Comparison of ENCODE assay signal across 23 mouse cellular contexts in genomic region chr5:35306692-35307091, GRCm38 (mm10). TPM values are rescaled to one million over a fixed set of nuclear protein-coding genes. Genes with fewer than 3 reads are reported as not detected.
DNase-seq lines count a peak whose midpoint lies in the region; ATAC-seq and TF ChIP-seq lines count a peak whose summit lies in the region.
"Had no signal": no experiment of that assay in that cellular context is flagged by ENCODE, and none has a peak within 500 bp of the region (broad histone marks: within the 10 kb centered on the region; RNA-seq: fewer than 3 reads in every experiment).

No protein-coding gene starts in this region.

- H3K27ac ChIP-seq in embryonic facial prominence, embryonic 13.5 days: no peak overlapping the region
- H3K27ac ChIP-seq in embryonic facial prominence, embryonic 10.5 days (replicated peaks): no peak overlapping the region
- H3K27ac ChIP-seq in midbrain, embryonic 11.5 days (ENCODE audit: low read depth, low read length): no peak overlapping the region
- no peak overlapping the region for H3K27ac ChIP-seq in midbrain, embryonic 13.5 days
- H3K27ac ChIP-seq in CH12.LX (ENCODE audit: insufficient read depth, low read depth) (no peak overlapping the region), MEL (ENCODE audit: control insufficient read depth, low read depth, low read length) (no peak overlapping the region)

- H3K4me2 ChIP-seq in embryonic facial prominence, embryonic 13.5 days: no peak overlapping the region
- no peak overlapping the region for H3K4me2 ChIP-seq in midbrain, embryonic 11.5 days
- no peak overlapping the region for H3K4me2 ChIP-seq in midbrain, embryonic 13.5 days (replicated peaks)
- no peak overlapping the region for H3K4me2 ChIP-seq in CH12.LX (ENCODE audit: insufficient read depth, low read depth, poor library complexity, severe bottlenecking)

- no peaks in the 10 kb centered on the region for H3K36me3 ChIP-seq in embryonic facial prominence, embryonic 13.5 days
- H3K36me3 ChIP-seq in embryonic facial prominence, embryonic 10.5 days (replicated peaks): no peaks in the 10 kb centered on the region
- no peaks in the 10 kb centered on the region for H3K36me3 ChIP-seq in midbrain, embryonic 11.5 days (ENCODE audit: control insufficient read depth, insufficient read depth, low read length)
- no peaks in the 10 kb centered on the region for H3K36me3 ChIP-seq in midbrain, embryonic 13.5 days
- H3K36me3 ChIP-seq in CH12.LX (replicated peaks in 1 of 2; ENCODE audit: control insufficient read depth in 1 of 2, insufficient read depth in 1 of 2, low read length in 1 of 2) (no peaks in the 10 kb centered on the region), MEL (ENCODE audit: control insufficient read depth in 1 of 2, insufficient read depth in 2 of 2, low read length in 2 of 2) (no peaks in the 10 kb centered on the region)
- H3K36me3 ChIP-seq: G1E had no signal

- 85% methylated on average over 1 of the region's 1 CpGs for WGBS in embryonic facial prominence, embryonic 13.5 days
- 91% methylated on average over 1 of the region's 1 CpGs for WGBS in embryonic facial prominence, embryonic 10.5 days
- 83% methylated on average over 1 of the region's 1 CpGs for WGBS in midbrain, embryonic 11.5 days
- 90% methylated on average over 1 of the region's 1 CpGs for WGBS in midbrain, embryonic 13.5 days

- 0 out of 2 replicates have a peak, but pooled peaks have one; percentile 32 for ATAC-seq in embryonic facial prominence, embryonic 13.5 days (ENCODE audit: insufficient number of reproducible peaks, insufficient read depth, low FRiP score, low TSS enrichment, low read depth)
- ATAC-seq in midbrain, embryonic 11.5 days (ENCODE audit: low FRiP score): no peak
- no peak for ATAC-seq in midbrain, embryonic 13.5 days
- ATAC-seq: activated CD4-positive, CD25-positive, alpha-beta regulatory T cell, adult 4 months; CD4-positive, CD25-positive, alpha-beta regulatory T cell, adult 4 months; Patski had no signal

- TF ChIP-seq POLR2A in CH12.LX (IDR thresholded peaks at IDR 0.05; ENCODE audit: low read depth, low read length): no peak
- TF ChIP-seq POLR2A in MEL (IDR thresholded peaks at IDR 0.05; ENCODE audit: control insufficient read depth in 1 of 2, insufficient read depth in 1 of 2, low read depth in 1 of 2, low read length in 2 of 2, poor library complexity in 1 of 2): no peak

- H3K4me1 ChIP-seq in embryonic facial prominence, embryonic 13.5 days: no peaks in the 10 kb centered on the region
- peaks cover 10% of the 10 kb centered on the region; the same call in 1 of the 2 replicates for H3K4me1 ChIP-seq in embryonic facial prominence, embryonic 10.5 days
- H3K4me1 ChIP-seq in midbrain, embryonic 11.5 days (ENCODE audit: control insufficient read depth, insufficient read depth, low read length): peaks cover 2% of the 10 kb centered on the region; the same call in 1 of the 2 replicates
- H3K4me1 ChIP-seq in midbrain, embryonic 13.5 days (replicated peaks): 0 out of 2 replicates have a peak, but pooled peaks cover 7% of the 10 kb centered on the region
- no peaks in the 10 kb centered on the region for H3K4me1 ChIP-seq in CH12.LX (ENCODE audit: control insufficient read depth in 1 of 2, insufficient read depth in 2 of 2)
- H3K4me1 ChIP-seq in MEL (ENCODE audit: control insufficient read depth in 1 of 2, insufficient read depth in 2 of 2, low read length in 2 of 2): no peaks in the 10 kb centered on the region

- H3K9me3 ChIP-seq in embryonic facial prominence, embryonic 13.5 days: no peaks in the 10 kb centered on the region
- H3K9me3 ChIP-seq in embryonic facial prominence, embryonic 10.5 days: no peaks in the 10 kb centered on the region
- H3K9me3 ChIP-seq in midbrain, embryonic 11.5 days (ENCODE audit: control insufficient read depth, low read length): no peaks in the 10 kb centered on the region
- H3K9me3 ChIP-seq in midbrain, embryonic 13.5 days: no peaks in the 10 kb centered on the region
- H3K9me3 ChIP-seq in CH12.LX (replicated peaks; ENCODE audit: low read length) (no peaks in the 10 kb centered on the region), MEL (replicated peaks; ENCODE audit: insufficient read depth, low read length) (no peaks in the 10 kb centered on the region; the same call in 1 of the 2 replicates)
- H3K9me3 ChIP-seq: G1E had no signal

- no peak for TF ChIP-seq CTCF in CH12.LX (conservative IDR thresholded peaks at IDR 0.05 in 1 of 2, IDR thresholded peaks at IDR 0.05 in 1 of 2; ENCODE audit: low read depth in 2 of 2, low read length in 2 of 2)
- no peak for TF ChIP-seq CTCF in MEL (IDR thresholded peaks at IDR 0.05 in 2 of 3, conservative IDR thresholded peaks at IDR 0.05 in 1 of 3; ENCODE audit: control insufficient read depth in 1 of 3, insufficient read depth in 1 of 3, low read depth in 2 of 3, low read length in 3 of 3, poor library complexity in 1 of 3, severe bottlenecking in 1 of 3)

- no peak overlapping the region for H3K4me3 ChIP-seq in embryonic facial prominence, embryonic 13.5 days
- no peak overlapping the region for H3K4me3 ChIP-seq in embryonic facial prominence, embryonic 10.5 days
- no peak overlapping the region for H3K4me3 ChIP-seq in midbrain, embryonic 11.5 days (ENCODE audit: low read depth, low read length)
- H3K4me3 ChIP-seq in midbrain, embryonic 13.5 days (replicated peaks): no peak overlapping the region
- no peak overlapping the region for H3K4me3 ChIP-seq in CH12.LX (replicated peaks in 1 of 3; ENCODE audit: low read depth in 2 of 3, low read length in 2 of 3, poor library complexity in 1 of 3)
- no peak overlapping the region for H3K4me3 ChIP-seq in MEL (ENCODE audit: control insufficient read depth in 1 of 2, insufficient read depth in 1 of 2, low read depth in 2 of 2, low read length in 2 of 2)

- TF ChIP-seq EP300 in CH12.LX (IDR thresholded peaks at IDR 0.05; ENCODE audit: low read length) (no peak), MEL (IDR thresholded peaks at IDR 0.05; ENCODE audit: low read depth in 1 of 2, low read length in 2 of 2) (no peak)

- no peak for DNase-seq in embryonic facial prominence, embryonic 10.5 days (ENCODE audit: low spot score)
- peak; percentile 26 for DNase-seq in midbrain, embryonic 11.5 days (ENCODE audit: low spot score, missing footprints)
- DNase-seq in CH12.LX (ENCODE audit: extremely low read depth) (no peak), MEL (ENCODE audit: low read depth, low spot score) (no peak)
- no peak for DNase-seq in kidney, adult 9 months
- no peak for DNase-seq in layer of hippocampus, postnatal 25 days (ENCODE audit: extremely low spot score in 1 of 2, low spot score in 1 of 2)
- DNase-seq: adrenal gland, adult 2 months; adrenal gland, adult 8-10 months; adrenal gland, postnatal 10 days; adrenal gland, postnatal 14 days; adrenal gland, postnatal 25 days; adrenal gland, postnatal 36 days; B cell, adult 2 months; cerebellum, adult 11 months; cerebellum, adult 18-20 months; cerebellum, adult 2 months had no signal

- H3K27me3 ChIP-seq in embryonic facial prominence, embryonic 13.5 days: peaks cover 12% of the 10 kb centered on the region
- H3K27me3 ChIP-seq in embryonic facial prominence, embryonic 10.5 days (replicated peaks; ENCODE audit: low read depth, poor library complexity, severe bottlenecking): peaks cover 14% of the 10 kb centered on the region
- no peaks in the 10 kb centered on the region for H3K27me3 ChIP-seq in midbrain, embryonic 11.5 days (ENCODE audit: control insufficient read depth, insufficient read depth, low read length)
- peaks cover 3% of the 10 kb centered on the region; the same call in 1 of the 2 replicates for H3K27me3 ChIP-seq in midbrain, embryonic 13.5 days
- peaks cover 94% of the 10 kb centered on the region for H3K27me3 ChIP-seq in CH12.LX (replicated peaks)
- H3K27me3 ChIP-seq in MEL (ENCODE audit: control insufficient read depth in 1 of 2, insufficient read depth in 2 of 2, low read length in 2 of 2): no peaks in the 10 kb centered on the region

- dilution Hi-C loops in CH12.LX (cut with MboI; ENCODE audit: extremely low pct_ligation_motif_present, extremely low pct_unique_long_range_greater_than_20kb, low sequenced_read_pairs): no loop called here

- H3K9ac ChIP-seq in embryonic facial prominence, embryonic 13.5 days: no peak overlapping the region
- H3K9ac ChIP-seq in midbrain, embryonic 11.5 days (ENCODE audit: low read length): no peak overlapping the region
- no peak overlapping the region for H3K9ac ChIP-seq in midbrain, embryonic 13.5 days (replicated peaks)
- H3K9ac ChIP-seq in CH12.LX (ENCODE audit: insufficient read depth, low read depth) (no peak overlapping the region), MEL (ENCODE audit: control insufficient read depth, low read depth, low read length, poor library complexity, severe bottlenecking) (no peak overlapping the region)

- TF ChIP-seq RAD21 in CH12.LX (IDR thresholded peaks at IDR 0.05; ENCODE audit: low read depth, low read length) (no peak), MEL (IDR thresholded peaks at IDR 0.05; ENCODE audit: low read depth, low read length) (no peak)

- in situ Hi-C loops in CH12.LX (cut with MboI; ENCODE audit: low pct_ligation_motif_present, low pct_unique_long_range_greater_than_20kb, low sequenced_read_pairs): no loop called here

- no peaks in the 10 kb centered on the region for H3K79me2 ChIP-seq in CH12.LX (replicated peaks; ENCODE audit: control insufficient read depth, extremely low read depth, insufficient read depth, poor library complexity, severe bottlenecking)
- no peaks in the 10 kb centered on the region for H3K79me2 ChIP-seq in MEL (ENCODE audit: control insufficient read depth, insufficient read depth, low read length, poor library complexity)

TF ChIP-seq in CH12.LX, 34 proteins besides CTCF, POLR2A, EP300 and RAD21 (continues in another document):
- TF ChIP-seq UBTF (IDR thresholded peaks at IDR 0.05; ENCODE audit: low read depth, low read length) (no peak), BHLHE40 (IDR thresholded peaks at IDR 0.05; ENCODE audit: low read depth, low read length) (no peak)

TF ChIP-seq in MEL, 35 proteins besides CTCF, POLR2A, EP300 and RAD21:
- TF ChIP-seq ZMIZ1 (IDR thresholded peaks at IDR 0.05; ENCODE audit: low read depth, low read length): no peak
- TF ChIP-seq ZKSCAN1 (IDR thresholded peaks at IDR 0.05; ENCODE audit: low read depth, low read length): peak; percentile 67
- no peak for TF ChIP-seq POLR2AphosphoS2 (IDR thresholded peaks at IDR 0.05; ENCODE audit: low read length)

RNA-seq across cellular contexts. Expression of gene Adra2c, which starts 28.6 kb away (rescaled TPM):
- polyA plus RNA-seq in embryonic facial prominence, embryonic 13.5 days (2015; fragmentation: Nextera tagmentation; extraction: Ambion mirVana): 0.17 and 0.19 TPM in 2 replicates
- polyA plus RNA-seq in embryonic facial prominence, embryonic 10.5 days (2016; fragmentation: Nextera tagmentation; extraction: Ambion mirVana): 0.04 TPM in 1 of 2 replicates, not detected in the other
- polyA plus RNA-seq in midbrain, embryonic 11.5 days (2014; fragmentation: Nextera tagmentation; extraction: Ambion mirVana): 0.05 TPM in 1 of 2 replicates, not detected in the other
- 0.05 and 0.07 TPM in 2 replicates for polyA plus RNA-seq in midbrain, embryonic 13.5 days (2015; fragmentation: Nextera tagmentation; extraction: Ambion mirVana)
- total RNA-seq in CH12.LX (2012; rRNA removed): not detected in 2 replicates
- not detected in 2 replicates for total RNA-seq in CH12.LX (2014; rRNA removed)
- not detected in 2 replicates for polyA plus RNA-seq in CH12.LX (2012; ENCODE audit: insufficient read length, low read depth)
- not detected in 2 replicates for total RNA-seq in MEL (2012; rRNA removed)
- polyA plus RNA-seq in MEL (2012; ENCODE audit: insufficient read depth in 1 of 2, insufficient read length in 2 of 2, low read depth in 1 of 2, low replicate concordance in 2 of 2, missing spikeins in 1 of 2): not detected
- 10 to 100 TPM; 24.5 to 27.4 TPM for total RNA-seq in layer of hippocampus, postnatal 25 days (2021)
- polyA plus RNA-seq: activated CD4-positive, CD25-positive, alpha-beta regulatory T cell, adult 4 months; C2C12; CD4-positive, CD25-positive, alpha-beta regulatory T cell, adult 4 months; G1E had no signal
